Mouse (Mus musculus) hindbrain, embryonic 12.5 days (tissue): Measurements from ENCODE around the gene Pld1. TPM values are rescaled to one million over a fixed set of nuclear protein-coding genes. Genes with fewer than 3 reads are reported as not detected.

ENCODE experiments used
- ATAC-seq: fragments of 200-750 bp; cut with Nextera tagmentation; 2 replicates; pipeline ENCODE4 v1.8.0; 2017; ENCODE audit warnings: moderate TSS enrichment; ENCODE audit not compliant: low FRiP score
- H3K27ac ChIP-seq: fragments of 300-500 bp; sonication (generic); 2 replicates; pipeline ENCODE4 v1.5.1; 2016; ENCODE audit warnings: mild to moderate bottlenecking
- H3K27me3 ChIP-seq: fragments of 300-500 bp; sonication (generic); 2 replicates; pipeline ENCODE4 v1.6.1; 2016; ENCODE audit warnings: mild to moderate bottlenecking
- H3K36me3 ChIP-seq: fragments of 300-500 bp; sonication (generic); 2 replicates; pipeline ENCODE4 v1.6.1; 2016; ENCODE audit warnings: mild to moderate bottlenecking
- H3K4me1 ChIP-seq: fragments of 300-500 bp; sonication (generic); 2 replicates; pipeline ENCODE4 v1.6.1; 2016
- H3K4me2 ChIP-seq: fragments of 300-500 bp; sonication (generic); replicated peaks from 2 replicates; pipeline ENCODE4 v1.6.1; 2016; ENCODE audit warnings: mild to moderate bottlenecking
- H3K4me3 ChIP-seq: fragments of 300-500 bp; sonication (generic); 2 replicates; pipeline ENCODE4 v1.5.1; 2016; ENCODE audit warnings: mild to moderate bottlenecking
- H3K9ac ChIP-seq: fragments of 300-500 bp; sonication (generic); 2 replicates; pipeline ENCODE4 v1.6.1; 2016; ENCODE audit warnings: mild to moderate bottlenecking, moderate library complexity
- H3K9me3 ChIP-seq: fragments of 300-500 bp; sonication (generic); replicated peaks from 2 replicates; pipeline ENCODE4 v1.6.1; 2016; ENCODE audit warnings: mild to moderate bottlenecking
- WGBS: fragments of 180-500 bp; shearing (Covaris S2); methylation state at CpG from one replicate; pipeline ENCODE4 v1.1.7; 2016; 5-methylcytosine and 5-hydroxymethylcytosine counted together
- polyA plus RNA-seq: library from polyadenylated mRNA; unstranded; fragments of >200 nt; fragmentation: Nextera tagmentation; extraction: Ambion mirVana; gene quantifications from 2 replicates; pipeline ENCODE4 v1.2.1, GENCODE M21; 2016

The Pld1 gene
- polyA plus RNA-seq, 1 experiment from 2014 or later: 5.6 TPM

GRCm38 (mm10) chr3:28158006-28158405 lies 219.5 kb downstream of the Pld1 start:
- no peaks in the 10 kb centered on the region for H3K36me3 ChIP-seq
- H3K9me3 ChIP-seq: no peaks in the 10 kb centered on the region
- H3K27me3 ChIP-seq: no peaks in the 10 kb centered on the region
- no peak overlapping the region for H3K4me3 ChIP-seq
- H3K9ac ChIP-seq: no peak overlapping the region
- no peaks in the 10 kb centered on the region for H3K4me1 ChIP-seq
- no peak for ATAC-seq
- no peak overlapping the region for H3K4me2 ChIP-seq
- no peak overlapping the region for H3K27ac ChIP-seq
- WGBS: 82% methylated on average over 2 of the region's 2 CpGs

GRCm38 (mm10) chr3:28158916-28159315 lies 220.4 kb downstream of the Pld1 start:
- H3K4me1 ChIP-seq: no peaks in the 10 kb centered on the region
- H3K9ac ChIP-seq: no peak overlapping the region
- H3K27me3 ChIP-seq: no peaks in the 10 kb centered on the region
- H3K4me2 ChIP-seq: no peak overlapping the region
- H3K4me3 ChIP-seq: no peak overlapping the region
- H3K9me3 ChIP-seq: no peaks in the 10 kb centered on the region
- no peak for ATAC-seq
- no peak overlapping the region for H3K27ac ChIP-seq
- 92% methylated on average over 3 of the region's 3 CpGs for WGBS
- no peaks in the 10 kb centered on the region for H3K36me3 ChIP-seq

- H3K27me3 ChIP-seq: no peaks in the 10 kb centered on the region
- WGBS: 92% methylated on average over 4 of the region's 4 CpGs
- no peak overlapping the region for H3K4me2 ChIP-seq
- H3K4me1 ChIP-seq: no peaks in the 10 kb centered on the region
- no peak overlapping the region for H3K9ac ChIP-seq
- no peaks in the 10 kb centered on the region for H3K36me3 ChIP-seq
- H3K27ac ChIP-seq: no peak overlapping the region
- ATAC-seq: no peak
- H3K4me3 ChIP-seq: no peak overlapping the region
- H3K9me3 ChIP-seq: no peaks in the 10 kb centered on the region
Observed at GRCm38 (mm10) chr3:28162346-28162745, 223.9 kb downstream of the Pld1 start.

- Histone ChIP-seq H3K36me3 (no peaks in the 10 kb centered on the region), H3K4me1 (no peaks in the 10 kb centered on the region), H3K27me3 (no peaks in the 10 kb centered on the region), H3K9me3 (no peaks in the 10 kb centered on the region), H3K9ac (no peak overlapping the region), H3K4me2 (no peak overlapping the region), H3K4me3 (no peak overlapping the region), H3K27ac (no peak overlapping the region)
- 35% methylated on average over 1 of the region's 1 CpGs for WGBS
- ATAC-seq: no peak
Observed at GRCm38 (mm10) chr3:28164678-28165077, 226.2 kb downstream of the Pld1 start.

- no peaks in the 10 kb centered on the region for H3K27me3 ChIP-seq
- no peak overlapping the region for H3K4me2 ChIP-seq
- H3K27ac ChIP-seq: no peak overlapping the region
- H3K4me3 ChIP-seq: no peak overlapping the region
- H3K9me3 ChIP-seq: no peaks in the 10 kb centered on the region
- H3K36me3 ChIP-seq: no peaks in the 10 kb centered on the region
- no peak overlapping the region for H3K9ac ChIP-seq
- 0% methylated on average over 1 of the region's 1 CpGs for WGBS
- no peaks in the 10 kb centered on the region for H3K4me1 ChIP-seq
- ATAC-seq: 0 out of 2 replicates have a peak, but pooled peaks have one; percentile 63
Observed at GRCm38 (mm10) chr3:28165598-28165997, 227.1 kb downstream of the Pld1 start.

- Histone ChIP-seq H3K9ac (no peak overlapping the region), H3K27ac (no peak overlapping the region), H3K4me2 (no peak overlapping the region), H3K9me3 (no peaks in the 10 kb centered on the region), H3K27me3 (no peaks in the 10 kb centered on the region), H3K4me1 (peaks cover 10% of the 10 kb centered on the region), H3K36me3 (no peaks in the 10 kb centered on the region), H3K4me3 (no peak overlapping the region)
- ATAC-seq: no peak
- WGBS: 90% methylated on average over 6 of the region's 6 CpGs
Observed at GRCm38 (mm10) chr3:28167796-28168505, 229.5 kb downstream of the Pld1 start.

- Histone ChIP-seq H3K4me3 (no peak overlapping the region), H3K27ac (no peak overlapping the region), H3K4me2 (0 out of 2 replicates have a peak overlapping the region, but pooled peaks have one; percentile 4), H3K4me1 (peaks cover 16% of the 10 kb centered on the region), H3K36me3 (no peaks in the 10 kb centered on the region), H3K9me3 (no peaks in the 10 kb centered on the region), H3K27me3 (0 out of 2 replicates have a peak, but pooled peaks cover 4% of the 10 kb centered on the region), H3K9ac (no peak overlapping the region)
- WGBS: 42% methylated on average over 17 of the region's 17 CpGs
- no peak for ATAC-seq
Observed at GRCm38 (mm10) chr3:28170911-28171618, 232.6 kb downstream of the Pld1 start.

- Histone ChIP-seq H3K9ac (peak overlapping the region; percentile 35; the same call in 1 of the 2 replicates), H3K4me2 (peak overlapping the region; percentile 46), H3K4me3 (peak overlapping the region; percentile 23), H3K4me1 (peaks cover 20% of the 10 kb centered on the region), H3K27ac (peak overlapping the region; percentile 62), H3K9me3 (no peaks in the 10 kb centered on the region), H3K36me3 (no peaks in the 10 kb centered on the region), H3K27me3 (0 out of 2 replicates have a peak, but pooled peaks cover 4% of the 10 kb centered on the region)
- ATAC-seq: peak; percentile 97
- WGBS: 8% methylated on average over 21 of the region's 21 CpGs
Observed at GRCm38 (mm10) chr3:28175997-28176967, 237.8 kb downstream of the Pld1 start.

- Histone ChIP-seq H3K9me3 (no peaks in the 10 kb centered on the region), H3K36me3 (no peaks in the 10 kb centered on the region), H3K27me3 (0 out of 2 replicates have a peak, but pooled peaks cover 4% of the 10 kb centered on the region), H3K4me1 (peaks cover 15% of the 10 kb centered on the region; the same call in 1 of the 2 replicates), H3K27ac (no peak overlapping the region), H3K4me3 (no peak overlapping the region), H3K9ac (no peak overlapping the region), H3K4me2 (no peak overlapping the region)
- 80% methylated on average over 6 of the region's 6 CpGs for WGBS
- no peak for ATAC-seq
Observed at GRCm38 (mm10) chr3:28178333-28178732, 239.8 kb downstream of the Pld1 start.
